Mouse (Mus musculus): ENCODE data around the gene Zfp987. TPM values are rescaled to one million over a fixed set of nuclear protein-coding genes. Genes with fewer than 3 reads are reported as not detected.
"Not testable (repeated sequence)": the region's sequence is repeated elsewhere in the genome, so short reads cannot be mapped to it uniquely, and the experiment has no call there.

Zfp987 gene
- not detected for total RNA-seq (2021)
- long read RNA-seq, experiment 1, result 0 reads
- long read RNA-seq, experiment 2, result 0 reads

- H3K4me3 ChIP-seq; H3K27ac ChIP-seq; DNase-seq; intact Hi-C loops (cut with DNase I): not testable (repeated sequence)
Observed at GRCm38 (mm10) chr4:146096998-146097397, at the start of gene Zfp987. TSS of gene Zfp987 (plus strand) at chr4:146097298.

- DNase-seq; H3K27ac ChIP-seq; intact Hi-C loops (cut with DNase I); H3K4me3 ChIP-seq: not testable (repeated sequence)
Observed at GRCm38 (mm10) chr4:146052536-146052935, 44.6 kb upstream of the Zfp987 start.

GRCm38 (mm10) chr4:146053445-146053844, 43.7 kb upstream of the Zfp987 start:
- intact Hi-C loops (cut with DNase I); H3K27ac ChIP-seq; H3K4me3 ChIP-seq; DNase-seq: not testable (repeated sequence)

GRCm38 (mm10) chr4:146055335-146055734, 41.8 kb upstream of the Zfp987 start:
- no peak for DNase-seq
- no peak for TF ChIP-seq CTCF (IDR thresholded peaks at IDR 0.05)
- intact Hi-C loops (cut with DNase I), result no loop called here
- Histone ChIP-seq H3K4me3 (no peak overlapping the region), H3K27ac (no peak overlapping the region)

GRCm38 (mm10) chr4:146058646-146059045, 38.5 kb upstream of the Zfp987 start:
- H3K4me3 ChIP-seq; intact Hi-C loops (cut with DNase I); DNase-seq; H3K27ac ChIP-seq: not testable (repeated sequence)

- DNase-seq; H3K27ac ChIP-seq; intact Hi-C loops (cut with DNase I); H3K4me3 ChIP-seq: not testable (repeated sequence)
Observed at GRCm38 (mm10) chr4:146059078-146059477, 38.0 kb upstream of the Zfp987 start.

- DNase-seq; intact Hi-C loops (cut with DNase I): not testable (repeated sequence)
Observed at GRCm38 (mm10) chr4:146059974-146060693, 37.0 kb upstream of the Zfp987 start.

GRCm38 (mm10) chr4:146061082-146061481, 36.0 kb upstream of the Zfp987 start:
- H3K27ac ChIP-seq; intact Hi-C loops (cut with DNase I); H3K4me3 ChIP-seq; DNase-seq: not testable (repeated sequence)

More at GRCm38 (mm10) chr4:146059974-146060693, 37.0 kb upstream of the Zfp987 start:
- not testable (repeated sequence) for H3K4me3 ChIP-seq, H3K27ac ChIP-seq

GRCm38 (mm10) chr4:146062021-146062420, 35.1 kb upstream of the Zfp987 start:
- DNase-seq; intact Hi-C loops (cut with DNase I); H3K27ac ChIP-seq; H3K4me3 ChIP-seq: not testable (repeated sequence)

- DNase-seq; H3K27ac ChIP-seq; H3K4me3 ChIP-seq; intact Hi-C loops (cut with DNase I): not testable (repeated sequence)
Observed at GRCm38 (mm10) chr4:146063001-146063400, 34.1 kb upstream of the Zfp987 start.

GRCm38 (mm10) chr4:146063621-146064020, 33.5 kb upstream of the Zfp987 start:
- H3K4me3 ChIP-seq; intact Hi-C loops (cut with DNase I); DNase-seq: not testable (repeated sequence)

GRCm38 (mm10) chr4:146064807-146065206, 32.3 kb upstream of the Zfp987 start:
- H3K27ac ChIP-seq; DNase-seq; H3K4me3 ChIP-seq; intact Hi-C loops (cut with DNase I): not testable (repeated sequence)

More at GRCm38 (mm10) chr4:146063621-146064020, 33.5 kb upstream of the Zfp987 start:
- H3K27ac ChIP-seq, result not testable (repeated sequence)

GRCm38 (mm10) chr4:146066932-146067580, 30.0 kb upstream of the Zfp987 start:
- DNase-seq; intact Hi-C loops (cut with DNase I); H3K4me3 ChIP-seq; H3K27ac ChIP-seq: not testable (repeated sequence)

- H3K4me3 ChIP-seq; H3K27ac ChIP-seq; intact Hi-C loops (cut with DNase I); DNase-seq: not testable (repeated sequence)
Observed at GRCm38 (mm10) chr4:146067594-146067993, 29.5 kb upstream of the Zfp987 start.

- H3K27ac ChIP-seq; DNase-seq; H3K4me3 ChIP-seq; intact Hi-C loops (cut with DNase I): not testable (repeated sequence)
Observed at GRCm38 (mm10) chr4:146073264-146073663, 23.8 kb upstream of the Zfp987 start.

- DNase-seq; H3K27ac ChIP-seq; intact Hi-C loops (cut with DNase I); H3K4me3 ChIP-seq: not testable (repeated sequence)
Observed at GRCm38 (mm10) chr4:146101448-146101847, 4.3 kb downstream of the Zfp987 start.

- H3K4me3 ChIP-seq; DNase-seq; H3K27ac ChIP-seq; intact Hi-C loops (cut with DNase I): not testable (repeated sequence)
Observed at GRCm38 (mm10) chr4:146156524-146156923, 59.4 kb downstream of the Zfp987 start, which contains the start of gene Zfp600. TSS of gene Zfp600 (plus strand) at chr4:146156824.

GRCm38 (mm10) chr4:146162893-146163292, 65.8 kb downstream of the Zfp987 start:
- intact Hi-C loops (cut with DNase I); H3K27ac ChIP-seq; H3K4me3 ChIP-seq; DNase-seq: not testable (repeated sequence)

All from gastrocnemius, adult 2 months (tissue).